Mouse (Mus musculus) CH12.LX (cell line): ENCODE measurements around the gene Tmem205. TPM values are rescaled to one million over a fixed set of nuclear protein-coding genes. Genes with fewer than 3 reads are reported as not detected.

ENCODE experiments used
- DNase-seq: peaks from one replicate; pipeline ENCODE4 v3.0.0-alpha.2; 2013; ENCODE audit errors: extremely low read depth
- H3K27ac ChIP-seq: 2 replicates; pipeline ENCODE4 v1.5.1; 2012; ENCODE audit warnings: low read depth, mild to moderate bottlenecking, control low read depth, moderate library complexity; ENCODE audit not compliant: insufficient read depth
- H3K27me3 ChIP-seq: replicated peaks from 2 replicates; pipeline ENCODE3; 2012; ENCODE audit warnings: inconsistent platforms
- H3K36me3 ChIP-seq, 2 experiments: replicated peaks in 1 of 2; 2 replicates each; pipeline versions ENCODE3 to v1.6.1; 2012; ENCODE audit warnings: inconsistent platforms in 1 of 2, low read length in 1 of 2, mild to moderate bottlenecking in 1 of 2, mixed read lengths in 1 of 2, moderate library complexity in 1 of 2; ENCODE audit not compliant: control insufficient read depth in 1 of 2, insufficient read depth in 1 of 2
- H3K4me1 ChIP-seq, 2 experiments: 2 replicates each; pipeline ENCODE4 v1.6.1; 2012; ENCODE audit warnings: inconsistent platforms in 1 of 2, moderate library complexity in 1 of 2; ENCODE audit not compliant: insufficient read depth in 2 of 2, control insufficient read depth in 1 of 2
- H3K4me2 ChIP-seq: 2 replicates; pipeline ENCODE4 v1.6.1; 2012; ENCODE audit warnings: low read depth, mild to moderate bottlenecking, control low read depth; ENCODE audit not compliant: poor library complexity, insufficient read depth, severe bottlenecking
- H3K4me3 ChIP-seq, 3 experiments: fragments of 150-350 bp in 1 of 3; sonication (generic) in 1 of 3; replicated peaks in 1 of 3; 2 replicates each; pipeline versions ENCODE3 to v1.5.1; 2011 to 2012; ENCODE audit warnings: low read depth in 2 of 3, low read length in 2 of 3, mild to moderate bottlenecking in 2 of 3, moderate library complexity in 2 of 3, control low read depth in 1 of 3, improper control_type of control experiment in 1 of 3, inconsistent platforms in 1 of 3, mixed read lengths in 1 of 3; ENCODE audit not compliant: poor library complexity in 1 of 3
- H3K79me2 ChIP-seq: replicated peaks from 2 replicates; pipeline ENCODE4 v1.6.1; 2012; ENCODE audit warnings: mild to moderate bottlenecking, moderate library complexity; ENCODE audit not compliant: control insufficient read depth, poor library complexity, insufficient read depth, severe bottlenecking; ENCODE audit errors: extremely low read depth
- H3K9ac ChIP-seq: 2 replicates; pipeline ENCODE4 v1.6.1; 2012; ENCODE audit warnings: low read depth, mild to moderate bottlenecking, control low read depth, moderate library complexity; ENCODE audit not compliant: insufficient read depth
- H3K9me3 ChIP-seq: replicated peaks from 2 replicates; pipeline ENCODE3; 2012; ENCODE audit warnings: low read length, inconsistent platforms, mixed read lengths
- CHD1 ChIP-seq: IDR thresholded peaks from 2 replicates; pipeline ENCODE4 v1.6.1; 2012; ENCODE audit warnings: low read depth, low read length, improper control_type of control experiment, inconsistent platforms
- CHD2 ChIP-seq: IDR thresholded peaks from 2 replicates; pipeline ENCODE4 v1.6.1; 2011; ENCODE audit warnings: low read length, improper control_type of control experiment
- CTCF ChIP-seq, 2 experiments: IDR thresholded peaks in 1 of 2; conservative IDR thresholded peaks in 1 of 2; 2 replicates each; pipeline ENCODE4 v1.5.1; 2011 to 2012; ENCODE audit warnings: low read depth in 2 of 2, low read length in 2 of 2, improper control_type of control experiment in 1 of 2, inconsistent platforms in 1 of 2, mild to moderate bottlenecking in 1 of 2, moderate library complexity in 1 of 2
- E2F4 ChIP-seq: IDR thresholded peaks from 2 replicates; pipeline ENCODE4 v1.6.1; 2011; ENCODE audit warnings: low read depth, low read length, improper control_type of control experiment; ENCODE audit not compliant: insufficient replicate concordance
- ELF1 ChIP-seq: IDR thresholded peaks from 2 replicates; pipeline ENCODE4 v1.6.1; 2014; ENCODE audit warnings: low read depth, mild to moderate bottlenecking, inconsistent platforms, low read length, improper control_type of control experiment
- EP300 ChIP-seq: IDR thresholded peaks from 2 replicates; pipeline ENCODE4 v1.6.1; 2011; ENCODE audit warnings: low read length, improper control_type of control experiment
- HCFC1 ChIP-seq: IDR thresholded peaks from 2 replicates; pipeline ENCODE4 v1.6.1; 2012; ENCODE audit warnings: low read depth, mild to moderate bottlenecking, inconsistent platforms, low read length, improper control_type of control experiment
- JUN ChIP-seq: IDR thresholded peaks from 2 replicates; pipeline ENCODE4 v1.6.1; 2011; ENCODE audit warnings: low read depth, mild to moderate bottlenecking, low read length, improper control_type of control experiment, moderate library complexity; ENCODE audit not compliant: insufficient read depth
- KAT2A ChIP-seq: IDR thresholded peaks from 2 replicates; pipeline ENCODE4 v1.6.1; 2012; ENCODE audit warnings: low read length, improper control_type of control experiment, inconsistent platforms; ENCODE audit not compliant: insufficient replicate concordance
- MAX ChIP-seq: IDR thresholded peaks from 2 replicates; pipeline ENCODE4 v1.6.1; 2011; ENCODE audit warnings: low read length, improper control_type of control experiment
- MAZ ChIP-seq: IDR thresholded peaks from 2 replicates; pipeline ENCODE4 v1.6.1; 2012; ENCODE audit warnings: low read depth, mild to moderate bottlenecking, inconsistent platforms, low read length, improper control_type of control experiment, moderate library complexity
- MXI1 ChIP-seq: IDR thresholded peaks from 2 replicates; pipeline ENCODE4 v1.6.1; 2011; ENCODE audit warnings: mild to moderate bottlenecking, low read depth, low read length, improper control_type of control experiment
- MYC ChIP-seq: IDR thresholded peaks from 2 replicates; pipeline ENCODE4 v1.6.1; 2011; ENCODE audit warnings: low read depth, mild to moderate bottlenecking, improper control_type of control experiment, low read length
- NELFE ChIP-seq: IDR thresholded peaks from 2 replicates; pipeline ENCODE4 v1.6.1; 2011; ENCODE audit warnings: low read depth, low read length, improper control_type of control experiment
- POLR2AphosphoS2 ChIP-seq: IDR thresholded peaks from 2 replicates; pipeline ENCODE4 v1.6.1; 2011; ENCODE audit warnings: low read depth, low read length, improper control_type of control experiment
- TCF12 ChIP-seq: IDR thresholded peaks from 2 replicates; pipeline ENCODE4 v1.6.1; 2014; ENCODE audit warnings: low read depth, mild to moderate bottlenecking, inconsistent platforms, low read length, improper control_type of control experiment
- USF1 ChIP-seq: IDR thresholded peaks from 2 replicates; pipeline ENCODE4 v1.6.1; 2014; ENCODE audit warnings: low read depth, mild to moderate bottlenecking, inconsistent platforms, low read length, improper control_type of control experiment
- dilution Hi-C: fragments of 300-500 bp; cut with MboI; formaldehyde crosslinking; loops from 2 replicates; pipeline ENCODE4 v1.14.3; 2020; ENCODE audit warnings: low sequenced_read_pairs; ENCODE audit not compliant: extremely low pct_unique_long_range_greater_than_20kb, extremely low pct_ligation_motif_present
- in situ Hi-C: fragments of 300-500 bp; cut with MboI; formaldehyde crosslinking; loops from 3 replicates; pipeline ENCODE4 v1.14.3; 2019; ENCODE audit warnings: low sequenced_read_pairs, low pct_ligation_motif_present, low pct_unique_long_range_greater_than_20kb, mixed read lengths
- polyA plus RNA-seq: library from polyadenylated mRNA; unstranded; fragments of >175 nt; gene quantifications from 2 replicates; pipeline ENCODE4 v1.2.1, GENCODE M21; 2012; ENCODE audit warnings: low read depth; ENCODE audit not compliant: insufficient read length
- total RNA-seq, 2 experiments: library from RNA; depleted of rRNA; stranded (reverse); fragments of 300-350 nt in 1 of 2; fragments of >200 nt in 1 of 2; gene quantifications; 2 replicates each; pipeline ENCODE4 v1.2.3; 2012 to 2014

Gene Tmem205
- total and polyA plus RNA-seq, 3 experiments = 0.87 to 2.9 (median 2.9) TPM

DNA sequence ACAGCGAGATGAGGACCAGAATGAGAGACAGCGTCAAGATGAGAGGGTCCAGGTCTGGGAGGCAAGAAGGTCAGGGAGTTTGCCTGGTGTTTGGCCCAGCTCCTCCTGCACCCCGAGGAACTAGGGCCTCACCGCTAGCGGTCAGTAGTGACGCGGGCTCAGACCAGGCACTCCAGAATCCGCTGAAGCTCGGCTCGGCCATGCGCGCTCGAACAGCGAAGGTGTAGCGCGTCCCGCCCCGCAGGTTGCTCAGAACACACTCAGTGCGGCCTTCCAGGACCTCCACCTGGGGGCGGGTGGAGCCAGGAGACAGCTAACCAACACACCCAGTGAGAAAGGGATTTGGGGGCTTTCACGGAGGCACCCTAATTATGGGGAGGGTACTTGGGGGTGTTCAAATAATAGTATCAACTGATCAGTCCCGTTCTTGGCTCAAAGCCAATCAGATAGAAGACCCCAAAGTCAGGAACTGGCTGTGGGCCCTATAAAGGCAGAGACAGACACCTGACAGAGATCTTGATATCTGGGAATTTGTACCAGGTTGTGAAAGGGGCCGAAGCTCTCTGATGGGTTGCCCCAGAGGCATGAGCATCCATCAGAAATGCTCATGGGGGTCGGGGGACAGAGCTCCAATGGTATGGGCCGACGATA, 33.3 kb upstream of the Tmem205 start:
- Histone ChIP-seq H3K4me2 (no peak overlapping the region), H3K27me3 (peaks cover 42% of the 10 kb centered on the region), H3K4me3 (no peak overlapping the region), H3K79me2 (0 out of 2 replicates have a peak, but pooled peaks cover 3% of the 10 kb centered on the region), H3K36me3 (peaks cover 3% of the 10 kb centered on the region in 2 experiments), H3K27ac (no peak overlapping the region), H3K4me1 (peaks cover 11 to 13% of the 10 kb centered on the region in 2 experiments), H3K9ac (no peak overlapping the region), H3K9me3 (no peaks in the 10 kb centered on the region)
- dilution Hi-C loops (no loop called here), in situ Hi-C loops (loop anchor here (5.0 kb wide), 1 partner anchor 42 kb away; the partner anchor contains the start of genes Ccdc151 and Prkcsh)
- no peak for DNase-seq
- TF ChIP-seq KAT2A (no peak), CHD2 (no peak)

- no peak for TF ChIP-seq ELF1
- no peak for TF ChIP-seq HCFC1
- TF ChIP-seq EP300 = no peak
- no peak for TF ChIP-seq CTCF (conservative IDR thresholded peaks at IDR 0.05 in 1 of 2, IDR thresholded peaks at IDR 0.05 in 1 of 2; ENCODE audit: low read depth in 2 of 2, low read length in 2 of 2)
- no peak for TF ChIP-seq JUN
- TF ChIP-seq TCF12 = no peak
- TF ChIP-seq NELFE = no peak
- TF ChIP-seq POLR2AphosphoS2 = no peak
- TF ChIP-seq MXI1 = no peak
- no peak for TF ChIP-seq MAX
- TF ChIP-seq MAZ = no peak
- TF ChIP-seq E2F4 = no peak
- no peak for TF ChIP-seq CHD1
- TF ChIP-seq CHD2 = no peak
- no peak for TF ChIP-seq USF1
- TF ChIP-seq MYC = no peak
- dilution Hi-C loops (no loop called here), in situ Hi-C loops (loop anchor here (5.0 kb wide), 1 partner anchor 42 kb away; the partner anchor contains the start of genes Ccdc151 and Prkcsh)
- peaks cover 11 to 13% of the 10 kb centered on the region in 2 experiments for H3K4me1 ChIP-seq
- no peak overlapping the region for H3K27ac ChIP-seq
- H3K9ac ChIP-seq = no peak overlapping the region
- no peak for DNase-seq
- H3K36me3 ChIP-seq = peaks cover 3% of the 10 kb centered on the region in 2 experiments
- H3K79me2 ChIP-seq = 0 out of 2 replicates have a peak, but pooled peaks cover 3% of the 10 kb centered on the region
- peaks cover 40% of the 10 kb centered on the region for H3K27me3 ChIP-seq
- H3K4me2 ChIP-seq = no peak overlapping the region
- no peak overlapping the region for H3K4me3 ChIP-seq
- H3K9me3 ChIP-seq = no peaks in the 10 kb centered on the region
These were observed 32.8 kb upstream of the Tmem205 start for GRCm38 (mm10) chr9:21960135-21960534.
